Mouse (Mus musculus) frontal cortex, postnatal 10 days (tissue): ENCODE data around the gene Gch1.
A peak's percentile ranks its signal among the peaks of the same experiment; 100 is the strongest.

Experiments used
- DNase-seq, 2 experiments: peaks; one replicate each; pipeline ENCODE4 v3.0.0; 2022; ENCODE audit warnings: low spot score in 2 of 2, mixed read lengths in 1 of 2

The Gch1 gene

DNA sequence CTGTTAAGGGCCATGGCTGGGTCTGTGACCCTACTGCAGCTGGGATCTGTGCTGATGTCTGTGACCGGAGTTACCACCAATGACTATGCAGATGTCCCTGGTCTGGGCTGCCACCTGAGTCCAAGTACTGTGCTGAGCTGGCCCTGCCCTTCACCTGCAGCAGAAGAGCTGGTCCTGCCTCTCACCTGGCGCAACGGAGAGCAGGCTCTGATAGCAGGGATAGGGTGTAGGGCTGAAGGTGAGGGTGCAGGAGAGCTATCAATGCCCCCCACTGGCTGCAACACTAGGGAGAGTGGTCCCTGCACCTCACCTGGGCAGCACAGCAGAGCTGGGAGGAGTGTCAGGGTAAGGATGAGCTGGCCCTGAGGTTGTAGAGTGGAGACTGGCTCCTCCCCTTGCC is 17.4 kb upstream of the Gch1 start:
- no peak for DNase-seq

GRCm38 (mm10) chr14:47205270-47205972 is 16.2 kb upstream of the Gch1 start:
- DNase-seq, result no peak

GRCm38 (mm10) chr14:47197340-47197739 is 8.1 kb upstream of the Gch1 start:
- DNase-seq, result no peak

GRCm38 (mm10) chr14:47196711-47197110 is 7.5 kb upstream of the Gch1 start:
- no peak for DNase-seq

GRCm38 (mm10) chr14:47194096-47194495 is 4.9 kb upstream of the Gch1 start:
- no peak for DNase-seq

DNA sequence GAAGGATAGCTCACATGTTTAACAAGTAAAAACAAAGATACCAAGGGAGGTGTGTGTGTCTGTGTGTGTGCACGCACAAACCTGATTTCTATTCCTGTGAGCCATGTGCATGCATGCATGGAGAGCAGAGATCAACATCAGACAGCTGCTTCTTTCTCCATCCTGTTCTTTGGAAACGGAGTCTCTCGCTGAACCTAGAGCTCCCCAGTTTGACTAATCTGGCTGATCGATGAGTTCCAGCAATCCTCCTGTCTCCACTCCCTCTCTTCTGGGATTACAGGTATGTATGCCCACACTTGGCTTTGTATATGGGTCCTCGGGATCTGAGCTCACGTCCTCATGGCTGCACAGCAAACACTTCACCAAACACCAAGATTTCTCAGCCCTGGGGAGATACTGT is 4.3 kb upstream of the Gch1 start:
- no peak for DNase-seq

DNA sequence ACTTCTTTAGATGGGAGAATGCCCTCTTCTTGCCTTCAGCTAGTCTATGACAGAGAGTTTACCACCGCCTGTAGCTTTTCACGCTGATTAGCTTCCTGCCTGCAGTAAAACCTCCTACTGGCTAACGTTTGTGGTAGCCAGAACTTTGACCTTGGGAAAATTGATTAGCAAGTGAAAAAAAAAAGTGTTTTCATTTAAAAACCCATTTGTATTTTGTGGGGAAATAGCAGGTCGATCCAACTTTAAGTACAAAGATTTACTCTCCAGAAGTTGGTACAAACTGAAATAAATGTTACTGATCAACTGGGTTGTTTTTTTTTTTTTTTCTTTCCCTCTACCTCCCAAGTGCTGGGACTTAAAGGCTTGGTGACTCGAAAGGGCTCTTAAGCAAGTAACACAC is 2.6 kb upstream of the Gch1 start:
- DNase-seq, result no peak

- DNase-seq, result no peak
These were observed 1.4 kb upstream of the Gch1 start for GRCm38 (mm10) chr14:47190626-47191025.

GRCm38 (mm10) chr14:47189635-47189955 is 382 bp upstream of the Gch1 start:
- no peak for DNase-seq

DNA sequence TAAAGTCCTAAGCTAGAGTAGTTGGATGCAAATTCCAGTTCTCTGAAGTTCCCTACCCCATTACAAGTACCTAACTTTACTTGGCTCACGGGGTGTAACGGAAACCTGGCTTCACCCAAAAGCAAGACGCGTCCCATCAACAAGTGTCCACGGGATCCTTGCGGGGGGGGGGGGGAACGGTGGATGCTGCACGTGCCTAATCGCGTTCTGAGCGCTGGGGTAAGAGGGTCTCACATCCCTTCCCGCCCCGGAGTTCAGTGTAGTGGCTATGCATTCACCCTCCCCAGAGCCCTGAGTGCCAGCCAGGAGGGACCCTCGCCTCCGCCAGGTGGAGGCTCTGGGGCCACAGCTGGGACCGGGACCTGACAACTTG is 752 bp downstream of the Gch1 start:
- peak in 1 of 2 experiments; percentile 8 for DNase-seq

DNA sequence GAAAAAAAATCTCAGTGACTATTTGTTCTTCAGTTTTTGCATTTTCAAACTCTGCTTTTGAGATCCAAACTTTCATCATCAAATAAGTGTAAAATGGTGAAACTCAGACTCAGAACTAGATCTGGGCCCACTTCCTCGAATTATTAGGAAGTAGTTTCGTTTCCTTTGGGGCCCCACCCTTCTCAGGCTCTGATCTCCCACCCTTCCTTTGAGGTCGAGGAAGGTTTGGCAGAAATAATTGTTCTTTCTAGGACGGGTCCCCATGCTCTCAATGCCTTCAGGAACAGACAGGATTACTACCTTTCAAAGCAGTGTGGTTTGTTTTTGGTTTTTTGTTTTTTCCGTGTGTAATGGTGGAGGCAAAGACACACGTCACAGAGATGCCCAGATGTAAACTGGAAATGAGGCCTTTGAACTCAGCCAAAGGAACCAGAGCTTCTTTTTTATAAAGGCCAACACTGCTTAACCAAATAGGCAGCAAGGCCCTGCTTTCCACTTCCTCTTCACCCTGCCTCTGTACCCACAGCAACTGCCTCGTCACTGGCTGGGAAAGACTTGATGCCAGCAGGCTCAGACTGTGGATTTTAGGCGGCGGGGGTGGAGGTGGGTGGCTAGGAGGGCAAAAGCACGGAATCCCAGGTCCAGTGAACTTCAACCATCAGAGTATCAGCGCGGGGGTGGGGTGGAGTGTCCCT is 1.4 kb downstream of the Gch1 start:
- no peak for DNase-seq

DNA sequence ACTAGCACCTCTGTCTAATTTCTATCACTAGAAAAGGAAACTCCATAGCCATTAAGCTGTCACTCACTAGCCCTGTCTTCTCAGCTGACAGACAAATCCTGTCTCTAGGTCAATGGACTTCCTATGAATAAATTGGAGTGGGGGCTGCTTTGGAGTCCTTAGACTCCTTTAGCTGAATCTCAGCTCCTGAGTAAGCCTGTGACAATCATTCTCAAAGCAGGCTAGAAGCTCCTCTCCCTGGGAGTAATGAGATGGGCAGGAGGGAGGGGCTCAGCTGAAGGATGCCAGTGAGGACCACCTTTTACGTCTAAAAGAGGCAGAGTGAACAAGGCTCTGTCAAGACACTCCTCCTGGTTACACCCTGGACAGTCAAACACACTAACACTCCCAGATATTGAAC is 2.0 kb downstream of the Gch1 start:
- no peak for DNase-seq

DNA sequence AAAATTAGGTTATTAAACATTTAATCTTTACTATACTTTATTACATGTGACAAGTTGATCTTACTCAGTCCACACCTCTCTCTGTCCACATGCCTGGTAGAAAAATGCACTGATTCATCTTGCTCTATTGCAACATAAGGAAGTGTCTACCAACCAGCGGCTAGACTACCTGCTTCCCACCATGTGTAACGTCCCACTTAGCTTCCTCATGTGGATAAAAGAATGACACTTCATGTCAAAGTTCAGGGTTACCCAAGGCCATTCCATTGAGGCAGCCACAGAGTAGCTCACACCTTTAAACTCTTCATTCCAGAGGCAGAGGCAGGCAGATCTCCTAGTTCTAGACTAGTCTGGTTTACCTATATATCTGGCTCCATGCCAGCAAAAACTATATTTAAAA is 2.7 kb downstream of the Gch1 start:
- DNase-seq, result no peak

DNA sequence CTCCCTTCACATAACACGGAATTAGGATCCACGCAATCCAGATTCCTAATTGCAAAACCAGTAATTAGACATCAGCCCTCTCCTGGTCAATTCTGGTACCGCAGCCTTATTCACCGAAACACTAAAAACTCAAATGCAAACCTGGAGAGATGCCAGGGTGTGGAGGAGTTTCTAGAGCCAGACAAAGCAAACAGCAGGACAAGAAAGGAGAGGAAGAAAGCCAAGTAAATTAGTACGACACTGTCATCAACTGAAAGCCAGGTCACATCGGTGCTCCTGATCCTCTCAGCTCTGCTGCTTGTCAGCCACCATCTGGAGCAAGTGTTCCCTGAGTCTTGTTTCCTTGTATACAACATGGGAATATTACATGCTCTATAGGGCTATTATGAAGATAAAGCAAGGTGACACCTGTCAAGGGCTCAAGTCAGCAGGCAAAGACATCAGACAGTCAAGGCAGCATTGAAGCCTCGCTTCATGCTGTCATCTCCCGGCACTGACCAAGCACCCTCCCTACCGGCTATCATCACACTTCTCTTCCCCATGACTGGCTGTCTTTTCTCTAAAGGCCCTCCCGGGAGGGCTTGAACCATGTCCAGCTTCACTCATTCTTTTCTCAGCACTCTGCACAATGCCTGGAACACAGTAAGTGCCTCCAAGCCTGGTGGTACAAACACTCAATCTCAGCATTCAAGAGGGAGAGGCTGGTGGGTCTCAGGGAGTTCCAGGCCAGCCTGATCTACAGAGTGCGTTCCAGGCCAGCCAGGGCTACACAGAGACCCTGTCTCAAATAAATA is 7.5 kb downstream of the Gch1 start:
- DNase-seq, result peak in 1 of 2 experiments; percentile 38

GRCm38 (mm10) chr14:47178851-47179250 is 10.4 kb downstream of the Gch1 start:
- DNase-seq, result no peak

- peak; percentile 27 to 48 for DNase-seq
These were observed 11.3 kb downstream of the Gch1 start for GRCm38 (mm10) chr14:47177846-47178414.

- DNase-seq, result no peak
These were observed 13.0 kb downstream of the Gch1 start for GRCm38 (mm10) chr14:47176226-47176625.

DNA sequence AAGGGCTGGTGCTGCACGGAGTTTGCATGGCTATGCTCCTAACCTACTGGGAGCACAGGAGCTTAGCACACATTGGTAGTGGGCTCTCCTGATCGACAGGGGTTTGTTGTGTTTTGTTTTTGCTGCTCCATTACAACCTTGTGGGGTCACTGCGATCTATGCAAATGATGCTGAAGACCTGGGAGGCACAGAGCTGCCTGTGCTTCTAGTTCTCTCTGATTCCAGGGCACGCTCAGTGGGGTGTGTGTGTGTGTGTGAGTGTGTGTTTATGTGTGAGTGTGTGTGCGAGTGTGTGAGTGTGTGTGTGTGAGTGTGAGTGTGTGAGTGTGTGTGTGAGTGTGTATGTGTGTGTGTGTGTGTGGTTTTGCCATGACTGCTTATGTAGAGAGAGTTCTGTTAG is 14.1 kb downstream of the Gch1 start:
- DNase-seq, result no peak

DNA sequence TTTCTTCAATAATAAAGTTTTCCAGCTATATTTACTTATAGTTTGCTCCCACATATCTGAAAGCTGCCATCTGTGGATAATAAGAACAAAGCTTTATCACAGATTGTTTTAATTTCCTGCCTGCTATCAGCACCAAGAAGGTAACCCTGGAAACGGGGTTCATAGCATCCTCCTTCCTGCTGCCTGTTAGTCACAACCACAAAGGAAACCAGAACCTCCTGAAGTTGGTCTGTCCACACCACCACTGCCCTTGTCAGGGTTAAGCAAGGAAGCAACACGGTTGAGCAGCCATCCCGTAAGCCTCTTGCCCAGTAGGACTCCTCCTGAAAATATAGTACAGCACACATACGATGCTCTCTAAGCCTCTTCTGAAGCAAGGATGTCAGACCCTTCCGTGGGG is 17.1 kb downstream of the Gch1 start:
- no peak for DNase-seq

DNA sequence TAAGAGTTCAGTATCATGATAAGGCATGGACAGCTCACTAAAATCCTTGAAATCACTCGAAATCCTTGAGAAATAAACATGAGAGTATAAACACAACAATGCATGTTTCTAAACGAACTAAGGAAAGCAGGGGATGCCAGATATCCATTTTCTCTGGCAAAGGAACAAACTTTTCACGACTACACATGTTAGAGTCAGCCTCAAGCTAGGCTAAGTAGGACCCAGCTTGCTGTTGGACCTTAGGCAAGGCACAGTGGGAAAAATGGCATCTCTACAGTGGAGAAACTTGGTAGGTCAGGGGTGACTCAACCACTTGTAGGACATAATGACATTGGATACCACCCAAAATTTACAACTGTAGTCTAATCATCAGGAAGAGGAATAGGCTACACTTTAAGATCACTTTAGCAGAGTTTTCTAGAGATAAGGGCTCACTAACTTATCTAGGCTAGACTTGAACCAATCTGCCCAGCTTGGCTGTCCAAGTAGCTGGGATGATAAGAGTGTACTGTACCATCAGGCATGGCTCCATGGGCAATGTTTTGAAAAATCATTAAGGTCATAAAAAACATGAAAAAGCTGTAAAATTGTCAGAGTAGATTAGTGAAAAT is 18.6 kb downstream of the Gch1 start:
- no peak for DNase-seq

DNA sequence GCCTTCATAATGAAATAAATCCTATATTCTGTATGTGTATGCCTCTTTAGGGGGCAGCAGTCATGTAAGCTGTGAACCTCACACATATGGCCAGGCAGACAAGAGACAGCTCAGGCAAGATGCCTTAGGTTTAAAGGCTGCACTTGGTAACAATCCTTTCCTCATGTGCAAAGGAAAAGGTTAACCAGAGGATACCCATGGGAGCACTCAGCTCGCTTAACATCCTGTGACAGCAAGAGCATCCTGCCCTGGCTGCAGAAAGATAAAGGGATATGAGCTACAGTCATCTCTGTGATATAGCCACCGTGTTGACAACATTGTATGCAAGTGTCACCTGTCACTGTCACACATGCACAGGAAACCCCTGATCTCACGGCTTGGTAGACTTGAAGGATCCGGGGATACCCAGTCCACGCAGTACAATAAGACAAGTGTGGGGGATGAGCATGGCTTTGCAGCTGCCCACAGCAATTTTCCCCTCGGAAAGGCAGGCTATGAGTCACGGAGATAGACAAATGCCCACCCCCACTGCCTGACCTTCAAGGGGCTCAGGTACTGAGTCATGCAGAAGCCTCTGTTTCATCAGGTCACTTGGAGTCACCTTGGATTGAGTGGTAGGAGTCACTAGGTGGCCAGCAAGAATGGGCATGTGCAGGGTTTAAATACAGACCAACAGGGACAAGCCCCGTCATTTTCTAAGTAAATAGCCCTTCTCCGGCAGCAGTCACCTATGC is 19.4 kb downstream of the Gch1 start:
- DNase-seq, result no peak

- DNase-seq, result no peak
These were observed 23.5 kb downstream of the Gch1 start for GRCm38 (mm10) chr14:47165741-47166140.
